Mouse (Mus musculus): ENCODE measurements around the gene Vps51. TPM values are rescaled to one million over a fixed set of nuclear protein-coding genes. Genes with fewer than 3 reads are reported as not detected.
"Not testable (repeated sequence)": the region's sequence is repeated elsewhere in the genome, so short reads cannot be mapped to it uniquely, and the experiment has no call there.

The Vps51 gene
- total RNA-seq, 2 experiments from 2014 or later, result 17.5 to 23.8 TPM

DNA sequence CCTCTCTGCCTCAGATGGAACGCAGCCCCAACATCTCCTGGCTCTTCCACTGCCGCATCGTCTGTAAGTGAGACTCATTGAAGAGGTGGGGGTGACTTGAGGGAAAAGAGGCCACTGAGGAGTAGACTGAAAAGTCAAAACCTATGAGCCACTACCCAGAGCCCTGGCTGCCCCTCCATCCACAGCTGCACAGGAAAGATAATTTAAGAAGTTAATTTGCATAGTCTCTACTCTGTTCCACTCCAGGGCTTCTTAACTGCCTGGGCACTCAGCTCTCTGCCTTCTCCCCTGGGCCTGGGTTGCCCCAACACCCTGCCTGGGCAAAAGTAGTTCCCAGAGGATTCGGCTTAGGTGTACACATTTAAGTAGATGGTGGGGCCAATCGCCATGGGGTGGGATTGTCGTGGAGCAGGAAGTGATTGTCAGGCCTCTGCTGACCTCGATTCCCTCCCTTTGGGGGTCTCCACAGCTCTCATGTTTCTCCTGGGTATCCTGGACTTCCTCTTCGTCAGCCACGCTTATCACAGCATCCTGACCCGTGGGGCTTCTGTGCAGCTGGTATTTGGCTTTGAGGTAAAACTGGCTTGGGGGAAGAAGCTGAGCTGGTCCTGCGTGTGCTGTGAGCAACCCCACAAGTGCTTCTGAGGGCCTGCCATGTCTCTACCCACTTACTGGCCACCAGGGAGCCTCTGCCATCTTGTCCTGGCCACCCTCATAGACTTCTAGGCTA is 28.2 kb downstream of the Vps51 start:
- DNase-seq (ENCODE audit: low spot score), result no peak

DNA sequence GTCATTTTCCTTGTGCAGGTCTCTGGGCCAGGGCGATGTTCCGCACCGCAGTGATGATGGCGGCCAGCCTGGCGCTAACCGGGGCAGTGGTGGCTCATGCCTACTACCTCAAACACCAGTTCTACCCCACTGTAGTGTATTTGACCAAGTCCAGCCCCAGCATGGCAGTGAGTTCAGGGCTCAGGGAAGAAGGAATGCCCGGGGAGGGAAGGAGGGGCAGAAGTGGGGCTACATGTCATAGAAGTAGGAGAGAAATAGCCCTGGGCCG is 29.2 kb downstream of the Vps51 start:
- DNase-seq (ENCODE audit: low spot score), result no peak

DNA sequence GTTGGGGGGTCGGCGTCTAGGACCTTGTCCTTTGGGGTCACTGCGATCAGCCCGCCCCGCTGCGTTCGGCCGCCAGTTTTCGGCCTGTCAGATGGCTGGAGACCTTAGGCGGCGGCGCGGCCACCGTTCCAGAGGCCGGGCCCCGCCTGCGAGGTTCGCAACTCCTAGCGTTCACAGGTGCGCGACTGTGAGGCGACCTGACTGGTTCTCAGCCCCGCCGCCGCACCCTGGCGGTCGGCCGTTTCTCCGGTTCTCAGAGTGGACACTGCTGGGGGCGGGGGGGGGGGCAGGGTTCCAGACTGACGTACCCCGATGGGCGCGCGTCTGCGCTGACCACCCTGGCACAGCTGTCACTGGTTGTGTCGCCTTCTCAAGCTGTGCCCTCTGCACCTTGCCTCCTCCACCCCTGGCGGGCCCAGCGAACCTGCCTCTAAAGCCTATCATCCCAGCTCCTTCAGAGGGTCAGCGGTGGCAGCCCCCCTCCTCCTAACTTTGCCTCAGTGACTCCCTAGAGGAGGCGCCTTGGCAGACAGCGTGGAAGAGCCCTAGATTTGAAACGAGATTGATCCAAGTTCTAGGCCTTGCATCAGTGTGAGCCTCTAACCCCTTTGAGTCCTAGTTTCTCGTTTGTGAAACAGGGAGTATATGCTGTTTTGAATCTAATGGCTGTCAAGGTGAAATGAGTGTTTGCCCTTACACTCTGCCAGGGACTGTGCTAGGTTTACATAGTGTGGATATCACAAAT is 29.7 kb downstream of the Vps51 start:
- DNase-seq (ENCODE audit: low spot score), result peak; percentile 5

DNA sequence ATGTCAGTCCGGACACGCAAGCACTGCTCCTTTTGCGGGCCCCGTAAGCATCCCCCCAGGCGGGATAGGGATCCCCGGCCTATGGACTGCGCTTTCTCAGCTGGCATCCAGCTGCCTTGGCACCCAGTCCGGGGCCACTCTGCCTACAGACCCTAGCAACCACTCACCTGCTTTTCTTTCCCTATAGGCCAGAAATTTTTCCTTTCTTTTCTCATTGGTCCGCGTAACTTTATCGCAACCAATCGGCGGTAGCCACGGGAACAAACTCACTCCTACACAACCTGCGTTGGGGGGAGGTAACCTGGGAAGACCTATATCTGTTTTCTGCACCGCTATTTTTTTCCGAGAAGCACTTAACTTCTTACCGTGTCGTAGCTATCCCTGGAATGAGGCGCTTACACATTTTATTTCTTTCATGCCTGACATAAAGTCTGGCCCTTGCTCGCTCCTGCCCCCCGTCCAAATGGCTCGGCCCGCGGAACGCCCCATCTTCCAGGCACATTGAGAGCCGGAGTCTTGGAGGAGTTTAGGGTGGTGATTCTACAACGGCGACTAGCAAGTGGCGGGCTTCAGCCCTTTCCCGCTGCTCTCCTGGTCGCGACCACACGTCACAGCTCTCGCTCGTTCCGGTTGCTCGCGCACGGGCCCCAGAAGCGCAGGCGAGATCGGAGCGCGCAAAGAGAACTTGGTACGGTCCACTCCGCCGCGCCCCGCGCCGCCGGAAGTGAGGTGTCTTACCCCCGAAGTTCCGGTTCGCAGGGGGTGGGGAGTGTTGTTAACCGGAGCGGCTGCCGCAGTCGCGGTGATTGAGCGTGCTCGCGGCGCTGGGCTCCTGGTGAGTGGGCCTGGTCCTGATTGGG is 30.5 kb downstream of the Vps51 start, which contains the start of gene Syvn1:
Gene Syvn1, plus strand, starts transcription at position 283 of the 860 bp plus-strand sequence.
- peak; percentile 92 for DNase-seq (ENCODE audit: low spot score)

DNA sequence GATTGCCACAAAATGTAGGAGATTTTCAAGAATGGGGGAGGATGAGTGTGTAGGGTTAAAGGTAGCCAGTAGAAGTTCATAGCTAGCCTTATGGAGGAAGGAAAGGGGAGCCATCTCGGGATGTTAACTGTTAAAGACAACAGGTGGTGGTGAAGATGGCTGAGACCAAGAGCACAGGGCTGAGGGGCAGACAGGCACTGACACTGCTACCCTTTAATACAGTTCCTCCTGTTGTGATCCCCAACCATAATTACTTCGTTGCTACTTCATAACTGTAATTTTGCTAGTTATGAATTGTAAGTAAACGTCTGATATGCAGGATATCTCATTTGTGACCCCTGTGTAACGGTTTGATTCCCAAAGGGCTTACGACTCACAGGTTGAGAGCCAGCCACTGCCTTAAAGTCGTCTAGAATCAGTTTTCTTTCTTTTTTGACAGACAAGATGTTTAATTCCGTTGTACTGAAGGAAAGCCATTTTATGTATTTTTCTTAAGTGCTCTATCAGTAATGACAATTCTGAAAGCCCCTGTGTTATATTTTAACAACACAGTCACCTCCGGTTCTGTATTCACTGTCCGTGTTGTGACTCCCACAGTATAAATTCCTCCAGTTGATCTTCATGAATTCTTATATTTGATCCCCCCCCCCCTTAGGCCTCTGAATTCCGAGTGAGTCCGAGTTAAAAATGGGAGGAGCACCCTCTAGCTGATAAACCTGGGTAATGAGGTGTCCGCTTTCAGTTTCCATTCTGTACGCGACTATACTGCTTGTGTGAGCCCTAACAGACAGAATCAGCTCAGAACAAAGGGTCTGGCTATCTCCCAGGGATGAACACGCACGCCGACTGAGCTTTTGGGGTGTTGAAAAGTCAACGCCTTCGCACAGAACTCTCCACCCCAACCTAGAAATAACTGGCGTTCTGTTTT is 31.4 kb downstream of the Vps51 start:
- no peak for DNase-seq (ENCODE audit: low spot score)

DNA sequence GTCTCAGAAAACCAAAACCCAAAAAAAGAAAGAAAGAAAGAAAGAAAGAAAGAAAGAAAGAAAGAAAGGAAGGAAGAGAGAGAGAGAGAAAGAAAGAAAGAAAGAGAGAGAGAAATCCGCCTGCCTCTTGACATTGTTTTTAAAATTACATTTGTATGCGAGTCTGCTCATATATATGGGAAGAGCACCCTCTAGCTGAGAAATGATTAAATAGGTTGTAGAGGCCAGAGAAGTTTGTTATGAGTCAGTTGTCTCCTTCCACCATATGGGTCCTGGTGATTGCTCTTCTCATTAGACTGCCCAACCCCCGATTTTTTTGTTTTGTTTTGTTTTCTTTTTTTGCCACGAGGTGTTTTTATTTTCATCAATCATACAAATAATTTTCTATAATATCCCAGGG is 32.9 kb downstream of the Vps51 start:
- DNase-seq (ENCODE audit: low spot score), result not testable (repeated sequence)

DNA sequence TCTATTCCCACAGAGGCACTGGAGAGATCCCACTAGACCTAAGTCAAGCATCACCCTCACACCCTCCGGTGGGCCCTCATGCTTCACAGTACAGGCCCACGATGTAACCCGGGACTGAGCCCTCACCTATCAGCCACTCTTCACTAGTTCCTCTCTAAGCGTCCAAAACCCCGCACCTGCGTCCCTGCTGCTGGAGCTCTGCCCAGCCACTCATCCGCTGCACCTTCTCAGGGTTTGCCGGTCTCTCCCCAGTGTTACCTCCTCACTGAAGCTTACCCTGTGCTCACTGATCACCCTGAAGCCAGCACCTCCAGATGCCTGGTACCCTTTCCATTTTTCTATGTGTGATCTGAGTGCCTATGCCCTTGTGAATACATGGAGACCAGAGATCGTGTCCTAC is 34.7 kb downstream of the Vps51 start:
- DNase-seq (ENCODE audit: low spot score), result no peak

DNA sequence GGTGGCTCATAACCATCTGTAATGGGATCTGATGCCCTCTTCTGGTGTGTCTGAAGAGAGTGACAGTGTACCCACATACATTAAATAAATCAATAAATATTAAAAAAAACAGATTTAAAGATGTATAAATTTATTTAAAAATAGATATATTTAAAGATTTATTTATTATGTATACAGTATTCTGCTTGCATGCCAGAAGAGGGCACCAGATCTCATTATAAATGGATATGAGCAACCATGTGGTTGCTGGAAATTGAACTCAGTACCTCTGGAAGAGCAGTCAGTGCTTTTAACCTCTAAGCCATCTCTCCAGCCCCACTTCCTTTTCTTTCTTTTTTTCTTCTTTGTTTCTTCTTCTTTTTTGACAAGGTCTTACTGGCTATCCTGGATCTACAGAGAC is 37.0 kb downstream of the Vps51 start:
- DNase-seq (ENCODE audit: low spot score), result no peak

DNA sequence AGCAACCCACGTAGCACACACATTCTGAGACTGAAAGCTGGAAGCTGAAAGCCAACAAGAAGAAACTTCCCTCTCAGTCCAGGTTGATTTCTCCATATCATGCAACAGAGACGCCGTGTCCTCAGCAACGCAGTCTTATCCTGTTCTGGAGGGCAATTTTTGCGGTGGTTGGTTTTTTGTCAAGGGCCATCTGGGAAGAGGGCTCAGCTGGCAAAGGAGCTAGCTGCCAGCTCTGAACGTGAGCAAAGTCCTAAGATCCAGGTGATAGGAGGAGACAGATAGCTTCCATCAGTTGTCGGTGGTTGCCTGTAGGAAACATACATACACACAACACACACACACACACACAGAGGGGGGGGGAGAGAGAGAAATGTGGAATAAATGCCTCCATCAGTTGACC is 38.7 kb downstream of the Vps51 start:
- DNase-seq (ENCODE audit: low spot score), result no peak

DNA sequence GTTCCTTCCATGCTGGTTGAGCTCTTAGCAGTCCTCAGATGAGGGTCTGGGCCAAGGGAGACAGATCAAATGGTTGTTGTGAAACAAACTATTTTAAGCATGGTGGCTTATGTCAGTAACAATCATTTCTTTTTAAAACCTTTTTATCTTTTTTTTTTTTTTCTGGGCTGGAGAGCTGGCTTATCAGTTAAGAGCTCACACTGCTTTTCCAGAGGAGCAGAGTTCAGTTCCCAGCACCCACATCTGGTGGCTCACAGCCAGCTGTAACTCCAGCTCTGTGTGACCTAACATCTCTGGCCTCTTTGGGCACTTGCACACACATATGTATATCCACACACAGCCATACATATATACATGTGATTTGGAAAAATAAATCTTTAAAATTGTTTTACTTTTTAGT is 39.3 kb downstream of the Vps51 start:
- DNase-seq (ENCODE audit: low spot score), result no peak

DNA sequence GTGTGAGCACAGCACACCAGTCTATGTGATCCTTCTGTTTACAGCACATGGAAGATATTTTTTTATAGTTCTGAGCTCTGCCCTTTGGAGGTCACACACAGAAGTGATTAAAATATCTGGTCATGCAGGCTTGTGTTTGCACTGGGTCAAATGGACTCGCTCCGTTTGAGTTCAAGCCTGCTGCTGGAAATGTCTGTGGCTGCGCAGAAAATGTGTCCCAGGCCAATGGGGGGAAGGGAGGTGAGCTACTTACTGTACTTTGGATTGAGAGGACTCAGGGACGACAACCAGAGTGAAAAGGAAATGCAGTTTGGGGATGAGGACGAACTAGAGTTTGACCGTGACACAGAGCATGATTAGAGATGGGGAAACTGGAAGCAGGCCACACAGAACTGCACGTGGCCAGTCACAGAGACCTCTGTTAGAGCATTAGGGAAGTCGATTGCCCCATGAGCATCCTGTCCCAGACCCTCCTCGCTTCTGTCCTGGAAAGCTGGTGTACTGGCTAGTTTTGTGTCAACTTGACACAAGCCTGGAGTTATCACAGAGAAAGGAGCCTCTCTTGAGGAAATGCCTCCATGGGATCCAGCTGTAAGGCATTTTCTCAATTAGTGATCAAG is 41.0 kb downstream of the Vps51 start:
- DNase-seq (ENCODE audit: low spot score), result no peak

DNA sequence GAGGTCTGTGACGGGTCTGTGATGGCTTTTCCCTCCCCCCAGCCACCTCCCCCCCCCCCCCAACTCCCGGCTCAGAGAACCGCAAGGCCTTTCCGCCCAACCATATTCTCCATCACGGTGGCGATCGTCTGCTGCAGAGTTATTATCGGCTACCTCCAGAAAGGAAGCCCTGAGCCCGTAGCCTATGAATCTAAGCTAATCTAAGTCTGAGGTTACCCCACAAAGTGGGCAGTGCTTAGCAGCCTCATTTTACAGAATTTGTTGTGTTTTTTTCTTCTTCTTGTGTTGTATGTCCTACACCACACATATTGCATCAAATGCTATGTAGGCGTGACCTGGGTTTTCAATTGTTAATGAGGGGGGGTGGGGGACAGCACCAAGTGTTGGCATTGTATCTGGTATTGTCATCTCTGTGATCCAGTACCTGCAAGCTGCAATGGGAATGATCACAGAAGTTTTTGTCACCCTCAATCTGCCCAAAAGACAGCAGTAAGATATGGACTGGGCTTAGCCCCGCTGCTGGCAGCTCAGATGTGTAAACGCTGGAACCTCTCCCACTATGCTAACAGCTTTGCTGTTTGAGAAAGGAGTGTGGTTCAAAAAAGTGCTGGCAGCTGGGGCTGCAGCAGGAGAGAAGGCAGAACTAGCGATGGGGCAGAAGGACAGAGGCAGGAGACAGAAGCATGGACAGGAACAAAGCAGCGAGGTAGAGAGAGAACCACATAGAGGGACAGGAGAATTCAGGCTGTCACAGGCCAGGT is 46.3 kb downstream of the Vps51 start:
- no peak for DNase-seq (ENCODE audit: low spot score)

DNA sequence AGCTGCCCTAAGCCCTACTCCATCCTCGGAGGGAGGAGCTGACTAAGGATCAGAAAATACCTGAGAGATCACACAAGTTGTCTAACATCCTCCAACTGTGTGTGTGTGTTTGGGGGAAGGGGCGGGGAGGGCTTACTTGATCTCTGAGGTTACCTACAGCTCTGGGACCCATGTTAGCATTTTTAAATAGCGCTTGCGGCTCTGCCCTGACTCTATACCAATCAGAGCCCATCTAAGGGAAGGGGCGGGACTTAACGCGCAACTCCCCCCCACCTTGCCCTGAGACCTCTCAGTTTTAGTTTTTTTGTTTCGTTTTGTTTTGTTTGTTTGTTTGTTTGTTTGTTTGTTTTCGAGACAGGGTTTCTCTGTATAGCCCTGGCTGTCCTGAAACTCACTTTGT is 47.6 kb downstream of the Vps51 start:
- DNase-seq (ENCODE audit: low spot score), result no peak

DNA sequence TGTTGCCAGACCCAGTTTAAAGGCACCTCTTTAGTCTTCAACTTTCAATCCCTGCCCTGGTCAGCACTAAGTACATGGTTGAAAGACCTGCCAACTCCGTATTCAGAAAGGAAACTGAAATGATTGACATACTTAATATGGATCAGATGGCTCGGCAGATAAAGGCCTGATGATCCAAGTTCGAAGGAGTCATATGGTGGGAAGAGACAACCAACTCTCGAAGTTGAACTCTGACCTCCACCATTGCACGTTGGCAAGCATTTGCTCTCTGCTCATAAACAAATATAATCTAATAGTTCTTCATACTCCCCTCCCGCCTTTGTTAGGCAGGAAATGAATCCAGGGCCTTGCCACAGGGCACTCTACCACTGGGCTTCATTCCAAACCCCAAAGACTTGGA is 48.0 kb downstream of the Vps51 start:
- no peak for DNase-seq (ENCODE audit: low spot score)

DNA sequence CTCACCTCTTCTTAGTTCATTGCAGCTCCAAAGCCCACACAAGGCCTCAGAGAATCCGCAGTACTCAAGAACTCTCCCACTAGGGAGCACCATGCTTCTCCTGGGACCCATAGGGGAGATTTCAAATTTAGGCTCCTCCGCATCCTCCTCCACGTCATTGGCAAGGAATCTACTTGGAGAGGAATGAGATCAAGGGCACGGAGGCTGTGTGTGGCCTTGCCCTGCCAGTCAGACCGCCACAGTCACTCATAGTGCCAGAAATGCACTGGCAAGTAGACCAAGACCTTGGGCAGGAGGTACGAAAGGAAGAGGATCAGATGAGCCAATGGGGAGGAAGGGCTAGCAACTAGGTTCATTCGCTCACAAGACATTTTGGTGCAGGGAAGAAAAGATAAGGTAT is 53.1 kb downstream of the Vps51 start:
- no peak for DNase-seq (ENCODE audit: low spot score)

DNA sequence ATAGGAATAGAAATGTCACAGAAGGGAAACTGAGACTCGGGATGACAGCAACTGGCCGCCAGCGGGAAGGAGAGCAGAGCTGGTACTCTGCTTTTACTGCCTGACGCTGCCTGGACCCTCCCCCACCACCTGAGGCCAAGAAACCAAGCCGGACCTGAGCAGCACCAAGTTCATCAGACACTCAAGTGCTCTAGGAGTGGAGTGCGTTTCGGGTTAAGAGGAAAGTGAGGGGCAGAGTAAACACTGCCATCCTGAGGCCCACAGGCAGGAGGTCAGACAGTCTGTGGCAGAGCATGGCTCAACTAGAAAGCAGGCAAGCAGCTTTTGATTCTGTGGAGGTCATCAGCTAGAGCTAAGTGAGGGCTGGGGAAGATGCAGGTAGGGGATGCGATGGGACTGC is 54.0 kb downstream of the Vps51 start:
- no peak for DNase-seq (ENCODE audit: low spot score)

DNA sequence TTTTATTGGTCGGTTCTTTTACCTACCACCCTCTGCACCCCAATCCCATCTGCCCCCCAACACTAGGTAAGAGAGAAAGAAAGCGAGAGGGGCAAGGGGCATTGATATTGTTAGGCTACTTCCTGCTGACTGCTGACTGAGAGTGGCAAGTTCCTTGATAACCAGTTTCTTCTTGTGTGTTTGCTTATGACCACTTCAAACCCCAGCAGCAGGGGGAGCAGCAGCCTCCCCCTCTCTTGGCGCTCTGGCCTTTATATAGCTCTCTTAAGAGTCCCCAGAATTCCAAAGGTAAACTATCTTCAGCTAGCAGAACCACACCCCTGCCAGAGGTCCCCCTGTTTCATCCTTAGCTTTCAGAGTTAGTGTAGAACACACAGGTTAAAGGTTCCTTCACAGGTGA is 56.8 kb downstream of the Vps51 start:
- no peak for DNase-seq (ENCODE audit: low spot score)

DNA sequence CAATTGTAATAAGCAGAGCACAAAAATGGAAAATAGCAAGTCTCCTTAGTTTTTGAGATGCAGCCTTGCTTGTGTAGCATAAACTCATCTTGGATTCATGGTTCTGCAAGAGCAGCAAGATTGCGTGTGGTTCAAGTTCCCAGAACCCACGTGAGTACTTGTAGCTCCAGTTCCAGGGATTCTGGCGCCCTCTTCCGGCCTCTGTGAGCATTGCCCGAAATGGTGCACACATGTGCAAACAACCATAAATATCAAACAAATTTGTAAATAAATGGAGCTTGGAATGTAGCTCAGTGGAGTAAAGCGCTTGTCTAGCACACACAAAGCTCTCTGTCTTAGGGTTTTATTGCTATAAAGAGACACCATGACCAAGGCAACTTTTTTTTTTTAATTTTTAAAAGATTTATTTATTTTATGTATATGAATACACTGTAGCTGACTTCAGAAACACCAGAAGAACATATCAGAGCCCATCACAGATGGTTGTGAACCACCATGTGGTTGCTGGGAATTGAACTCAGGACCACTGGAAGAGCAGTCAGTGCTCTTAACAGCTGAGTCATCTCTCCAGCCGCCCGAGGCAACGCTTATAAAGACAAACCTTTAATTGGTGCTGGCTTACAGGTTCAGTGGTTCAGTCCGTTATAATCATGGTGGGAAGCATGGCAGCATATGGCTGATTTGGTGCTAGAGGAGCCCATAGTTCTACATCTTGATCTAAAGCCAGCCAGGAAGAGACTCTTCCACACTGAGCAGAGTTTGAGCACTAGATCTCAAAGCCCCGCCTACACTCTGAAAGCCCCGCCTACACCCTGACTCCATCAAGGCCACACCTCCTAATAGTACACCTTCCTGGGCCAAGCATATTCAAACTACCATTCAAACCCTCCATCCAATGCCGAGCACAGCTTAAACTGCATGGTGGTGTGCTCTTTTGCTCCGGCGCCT is 58.6 kb downstream of the Vps51 start:
- DNase-seq (ENCODE audit: low spot score), result peak; percentile 92

Measured in gastrocnemius, adult 18-20 months (tissue).